Mouse (Mus musculus): ENCODE results near the gene Angptl7. TPM values are rescaled to one million over a fixed set of nuclear protein-coding genes. Genes with fewer than 3 reads are reported as not detected.

Angptl7 gene
- total and polyA plus RNA-seq, 2 experiments from 2014 or later, result 4.9 to 8.9 TPM

DNA sequence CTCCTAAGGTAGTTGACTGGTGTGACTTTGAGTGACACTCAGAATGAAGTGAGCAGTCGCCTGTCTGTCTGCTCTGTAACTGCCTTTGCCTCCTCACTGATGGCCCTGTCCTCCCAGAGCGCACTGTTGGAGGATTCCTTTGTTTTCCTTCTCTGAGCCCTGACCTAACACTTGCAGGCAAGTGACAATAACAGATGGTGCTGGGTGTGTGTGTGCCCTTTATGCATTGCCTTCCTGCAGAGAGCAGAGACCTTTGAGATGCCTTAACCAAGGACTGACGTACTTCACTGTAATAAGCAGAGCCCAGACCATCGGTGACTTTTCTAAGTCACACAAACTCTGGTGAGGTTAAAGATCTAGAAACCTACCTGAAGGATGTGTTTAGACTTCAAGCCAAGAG lies 31.1 kb upstream of the Angptl7 start:
- H3K9ac ChIP-seq (replicated peaks; ENCODE audit: low read depth, low read length), result no peak overlapping the region
- DNase-seq (ENCODE audit: low spot score) (no peak), ATAC-seq (ENCODE audit: insufficient read depth, low read depth) (no peak)
- WGBS, result 80% methylated on average over 4 of the region's 4 CpGs
- no peaks in the 10 kb centered on the region for H3K4me1 ChIP-seq (ENCODE audit: control insufficient read depth, insufficient read depth)
- H3K4me3 ChIP-seq (ENCODE audit: low read depth, low read length), result no peak overlapping the region
- peaks cover 81% of the 10 kb centered on the region for H3K36me3 ChIP-seq (replicated peaks; ENCODE audit: control insufficient read depth, insufficient read depth, low read length)
- H3K9me3 ChIP-seq (replicated peaks; ENCODE audit: control insufficient read depth, low read length), result no peaks in the 10 kb centered on the region
- TF ChIP-seq EP300 (IDR thresholded peaks at IDR 0.05; ENCODE audit: low read depth) (no peak), CTCF (IDR thresholded peaks at IDR 0.05; ENCODE audit: low read depth) (no peak)
- no peak overlapping the region for H3K4me2 ChIP-seq (ENCODE audit: low read depth, low read length)
- H3K27me3 ChIP-seq (ENCODE audit: control insufficient read depth, insufficient read depth, low read length), result no peaks in the 10 kb centered on the region
- H3K27ac ChIP-seq (ENCODE audit: low read depth), result peak overlapping the region; percentile 23; the same call in 1 of the 2 replicates

- DNase-seq (ENCODE audit: low spot score) (peak; percentile 11), ATAC-seq (ENCODE audit: insufficient read depth, low read depth) (no peak)
- H3K27ac ChIP-seq (ENCODE audit: low read depth), result peak overlapping the region; percentile 23; the same call in 1 of the 2 replicates
- H3K4me1 ChIP-seq (ENCODE audit: control insufficient read depth, insufficient read depth), result no peaks in the 10 kb centered on the region
- H3K9me3 ChIP-seq (replicated peaks; ENCODE audit: control insufficient read depth, low read length), result no peaks in the 10 kb centered on the region
- no peak overlapping the region for H3K9ac ChIP-seq (replicated peaks; ENCODE audit: low read depth, low read length)
- H3K4me3 ChIP-seq (ENCODE audit: low read depth, low read length), result no peak overlapping the region
- H3K4me2 ChIP-seq (ENCODE audit: low read depth, low read length), result no peak overlapping the region
- no peaks in the 10 kb centered on the region for H3K27me3 ChIP-seq (ENCODE audit: control insufficient read depth, insufficient read depth, low read length)
- 81% methylated on average over 6 of the region's 6 CpGs for WGBS
- H3K36me3 ChIP-seq (replicated peaks; ENCODE audit: control insufficient read depth, insufficient read depth, low read length), result peaks cover 81% of the 10 kb centered on the region
- no peak for TF ChIP-seq EP300 (IDR thresholded peaks at IDR 0.05; ENCODE audit: low read depth)
- no peak for TF ChIP-seq CTCF (IDR thresholded peaks at IDR 0.05; ENCODE audit: low read depth)
Measured at GRCm38 (mm10) chr4:148530778-148531177, 30.5 kb upstream of the Angptl7 start.

DNA sequence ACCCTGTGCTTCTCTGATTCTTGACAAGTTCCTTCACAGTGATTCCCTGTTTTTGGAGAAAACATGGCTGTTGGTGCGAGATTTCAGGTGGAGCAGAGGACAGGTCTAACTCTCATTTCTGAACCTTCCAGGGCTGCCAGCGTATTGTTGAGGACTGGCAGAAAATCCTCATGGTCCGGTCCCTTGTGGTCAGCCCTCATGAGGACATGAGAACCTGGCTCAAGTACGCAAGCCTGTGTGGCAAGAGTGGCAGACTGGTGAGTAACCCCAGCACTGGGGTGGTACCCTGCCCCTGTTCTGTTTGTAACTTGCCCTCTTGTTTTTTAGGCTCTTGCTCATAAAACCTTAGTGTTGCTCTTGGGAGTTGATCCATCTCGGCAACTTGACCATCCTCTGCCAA lies 30.1 kb upstream of the Angptl7 start:
- DNase-seq (ENCODE audit: low spot score), result no peak
- no peak for TF ChIP-seq EP300 (IDR thresholded peaks at IDR 0.05; ENCODE audit: low read depth)
- no peak for TF ChIP-seq CTCF (IDR thresholded peaks at IDR 0.05; ENCODE audit: low read depth)
- ATAC-seq (ENCODE audit: insufficient read depth, low read depth), result no peak
- Histone ChIP-seq H3K9me3 (replicated peaks; ENCODE audit: control insufficient read depth, low read length) (no peaks in the 10 kb centered on the region), H3K27me3 (ENCODE audit: control insufficient read depth, insufficient read depth, low read length) (no peaks in the 10 kb centered on the region), H3K27ac (ENCODE audit: low read depth) (no peak overlapping the region), H3K4me1 (ENCODE audit: control insufficient read depth, insufficient read depth) (no peaks in the 10 kb centered on the region), H3K4me2 (ENCODE audit: low read depth, low read length) (no peak overlapping the region), H3K4me3 (ENCODE audit: low read depth, low read length) (no peak overlapping the region), H3K9ac (replicated peaks; ENCODE audit: low read depth, low read length) (no peak overlapping the region), H3K36me3 (replicated peaks; ENCODE audit: control insufficient read depth, insufficient read depth, low read length) (peaks cover 81% of the 10 kb centered on the region)
- WGBS, result 98% methylated on average over 5 of the region's 5 CpGs

- no peak for ATAC-seq (ENCODE audit: insufficient read depth, low read depth)
- TF ChIP-seq CTCF (IDR thresholded peaks at IDR 0.05; ENCODE audit: low read depth) (no peak), EP300 (IDR thresholded peaks at IDR 0.05; ENCODE audit: low read depth) (no peak)
Measured at GRCm38 (mm10) chr4:148527158-148527910, 27.1 kb upstream of the Angptl7 start.

GRCm38 (mm10) chr4:148523538-148523937 lies 23.3 kb upstream of the Angptl7 start:
- Histone ChIP-seq H3K36me3 (replicated peaks; ENCODE audit: control insufficient read depth, insufficient read depth, low read length) (peaks cover 60% of the 10 kb centered on the region), H3K4me3 (ENCODE audit: low read depth, low read length) (no peak overlapping the region), H3K9me3 (replicated peaks; ENCODE audit: control insufficient read depth, low read length) (no peaks in the 10 kb centered on the region), H3K4me2 (ENCODE audit: low read depth, low read length) (no peak overlapping the region), H3K27ac (ENCODE audit: low read depth) (no peak overlapping the region), H3K9ac (replicated peaks; ENCODE audit: low read depth, low read length) (no peak overlapping the region), H3K27me3 (ENCODE audit: control insufficient read depth, insufficient read depth, low read length) (no peaks in the 10 kb centered on the region), H3K4me1 (ENCODE audit: control insufficient read depth, insufficient read depth) (no peaks in the 10 kb centered on the region)
- 70% methylated on average over 7 of the region's 7 CpGs for WGBS
- ATAC-seq (ENCODE audit: insufficient read depth, low read depth) (no peak), DNase-seq (ENCODE audit: low spot score) (no peak)
- TF ChIP-seq EP300 (IDR thresholded peaks at IDR 0.05; ENCODE audit: low read depth) (no peak), CTCF (IDR thresholded peaks at IDR 0.05; ENCODE audit: low read depth) (no peak)

More at GRCm38 (mm10) chr4:148527158-148527910, 27.1 kb upstream of the Angptl7 start:
- Histone ChIP-seq H3K27ac (ENCODE audit: low read depth) (no peak overlapping the region), H3K4me3 (ENCODE audit: low read depth, low read length) (no peak overlapping the region), H3K4me2 (ENCODE audit: low read depth, low read length) (no peak overlapping the region), H3K4me1 (ENCODE audit: control insufficient read depth, insufficient read depth) (no peaks in the 10 kb centered on the region), H3K27me3 (ENCODE audit: control insufficient read depth, insufficient read depth, low read length) (no peaks in the 10 kb centered on the region), H3K36me3 (replicated peaks; ENCODE audit: control insufficient read depth, insufficient read depth, low read length) (peaks cover 82% of the 10 kb centered on the region), H3K9ac (replicated peaks; ENCODE audit: low read depth, low read length) (no peak overlapping the region), H3K9me3 (replicated peaks; ENCODE audit: control insufficient read depth, low read length) (no peaks in the 10 kb centered on the region)
- WGBS, result 64% methylated on average over 10 of the region's 10 CpGs
- DNase-seq (ENCODE audit: low spot score), result no peak

Data from heart, postnatal 0 days (tissue).